Mouse (Mus musculus): ENCODE results near the gene Fam234b. TPM values are rescaled to one million over a fixed set of nuclear protein-coding genes. Genes with fewer than 3 reads are reported as not detected.

Fam234b gene
- polyA plus RNA-seq, 1 experiment from 2014 or later = 5.7 TPM

- Histone ChIP-seq H3K9ac (replicated peaks; ENCODE audit: low read depth) (no peak overlapping the region), H3K4me2 (replicated peaks; ENCODE audit: low read depth, low read length) (no peak overlapping the region), H3K27me3 (replicated peaks; ENCODE audit: insufficient read depth, low read length) (no peaks in the 10 kb centered on the region), H3K9me3 (ENCODE audit: low read length) (no peaks in the 10 kb centered on the region), H3K27ac (ENCODE audit: low read length) (no peak overlapping the region), H3K4me3 (ENCODE audit: low read depth, low read length) (no peak overlapping the region), H3K36me3 (ENCODE audit: insufficient read depth, low read length) (no peaks in the 10 kb centered on the region), H3K4me1 (ENCODE audit: insufficient read depth, low read depth, low read length) (no peaks in the 10 kb centered on the region)
- TF ChIP-seq EP300 (IDR thresholded peaks at IDR 0.05) = no peak
- TF ChIP-seq CTCF (IDR thresholded peaks at IDR 0.05) = no peak
- DNase-seq (ENCODE audit: low spot score) (no peak), ATAC-seq (no peak)
- 70% methylated on average over 8 of the region's 8 CpGs for WGBS
These were observed 41.2 kb upstream of the Fam234b start for GRCm38 (mm10) chr6:135156597-135156996.

DNA sequence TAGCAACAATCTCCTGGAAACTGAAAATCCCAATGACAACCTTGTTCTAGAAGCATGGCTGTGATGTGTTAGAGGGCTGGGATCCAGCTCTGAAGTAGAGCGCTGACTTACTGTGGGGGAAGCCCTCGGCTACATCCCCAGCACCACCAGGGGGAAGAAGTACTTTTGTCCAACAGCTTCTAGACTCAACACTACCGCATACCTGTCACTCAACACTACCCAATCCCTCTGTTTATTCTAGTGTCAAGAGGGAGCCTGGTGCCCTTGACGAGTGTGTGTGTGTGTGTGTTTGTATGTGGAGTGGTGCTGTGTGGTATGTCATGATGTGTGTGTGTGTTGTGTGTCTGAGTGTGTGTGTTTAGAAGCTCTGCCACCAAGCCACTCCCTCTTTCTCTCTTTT is 40.3 kb upstream of the Fam234b start:
- Histone ChIP-seq H3K9ac (replicated peaks; ENCODE audit: low read depth) (no peak overlapping the region), H3K4me3 (ENCODE audit: low read depth, low read length) (no peak overlapping the region), H3K27ac (ENCODE audit: low read length) (no peak overlapping the region), H3K4me2 (replicated peaks; ENCODE audit: low read depth, low read length) (no peak overlapping the region), H3K36me3 (ENCODE audit: insufficient read depth, low read length) (no peaks in the 10 kb centered on the region), H3K4me1 (ENCODE audit: insufficient read depth, low read depth, low read length) (no peaks in the 10 kb centered on the region), H3K27me3 (replicated peaks; ENCODE audit: insufficient read depth, low read length) (no peaks in the 10 kb centered on the region), H3K9me3 (ENCODE audit: low read length) (no peaks in the 10 kb centered on the region)
- ATAC-seq = peak; percentile 87
- peak; percentile 65 for DNase-seq (ENCODE audit: low spot score)
- WGBS = 29% methylated on average over 4 of the region's 4 CpGs
- TF ChIP-seq EP300 (IDR thresholded peaks at IDR 0.05) (peak; percentile 38; the same call in 1 of the 2 replicates), CTCF (IDR thresholded peaks at IDR 0.05) (peak; percentile 50)

GRCm38 (mm10) chr6:135158509-135158908 is 39.3 kb upstream of the Fam234b start:
- Histone ChIP-seq H3K4me2 (replicated peaks; ENCODE audit: low read depth, low read length) (no peak overlapping the region), H3K36me3 (ENCODE audit: insufficient read depth, low read length) (no peaks in the 10 kb centered on the region), H3K4me3 (ENCODE audit: low read depth, low read length) (no peak overlapping the region), H3K27ac (ENCODE audit: low read length) (no peak overlapping the region), H3K27me3 (replicated peaks; ENCODE audit: insufficient read depth, low read length) (no peaks in the 10 kb centered on the region), H3K4me1 (ENCODE audit: insufficient read depth, low read depth, low read length) (no peaks in the 10 kb centered on the region), H3K9ac (replicated peaks; ENCODE audit: low read depth) (no peak overlapping the region), H3K9me3 (ENCODE audit: low read length) (no peaks in the 10 kb centered on the region)
- no peak for DNase-seq (ENCODE audit: low spot score)
- 79% methylated on average over 4 of the region's 4 CpGs for WGBS
- TF ChIP-seq EP300 (IDR thresholded peaks at IDR 0.05) (no peak), CTCF (IDR thresholded peaks at IDR 0.05) (no peak)
- ATAC-seq = no peak

GRCm38 (mm10) chr6:135161356-135161755 is 36.4 kb upstream of the Fam234b start:
- Histone ChIP-seq H3K27ac (ENCODE audit: low read length) (no peak overlapping the region), H3K27me3 (replicated peaks; ENCODE audit: insufficient read depth, low read length) (no peaks in the 10 kb centered on the region), H3K9ac (replicated peaks; ENCODE audit: low read depth) (no peak overlapping the region), H3K4me2 (replicated peaks; ENCODE audit: low read depth, low read length) (no peak overlapping the region), H3K36me3 (ENCODE audit: insufficient read depth, low read length) (no peaks in the 10 kb centered on the region), H3K4me1 (ENCODE audit: insufficient read depth, low read depth, low read length) (no peaks in the 10 kb centered on the region), H3K4me3 (ENCODE audit: low read depth, low read length) (no peak overlapping the region), H3K9me3 (ENCODE audit: low read length) (no peaks in the 10 kb centered on the region)
- DNase-seq (ENCODE audit: low spot score) (peak; percentile 41), ATAC-seq (no peak)
- TF ChIP-seq EP300 (IDR thresholded peaks at IDR 0.05) (no peak), CTCF (IDR thresholded peaks at IDR 0.05) (no peak)
- 67% methylated on average over 4 of the region's 4 CpGs for WGBS

DNA sequence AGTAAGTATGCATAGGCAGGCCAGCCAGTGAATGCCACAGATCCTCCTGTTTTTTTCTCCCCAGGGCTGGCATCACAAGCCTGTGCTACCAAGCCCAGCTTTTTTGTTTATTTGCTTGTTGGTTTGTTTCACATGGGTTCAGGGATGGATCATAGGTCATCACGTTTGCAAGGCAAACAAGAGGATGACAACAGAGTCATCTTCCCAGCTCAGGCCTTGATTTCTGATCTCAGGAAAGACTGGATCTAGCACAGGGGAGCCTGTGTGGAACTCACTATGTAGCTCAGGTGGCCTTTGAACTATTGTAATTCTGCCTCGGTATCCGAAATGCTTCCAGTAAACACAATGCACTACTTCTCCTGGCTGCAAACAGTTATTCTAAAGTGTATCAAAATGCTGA is 35.5 kb upstream of the Fam234b start:
- 79% methylated on average over 3 of the region's 3 CpGs for WGBS
- no peak overlapping the region for H3K27ac ChIP-seq (ENCODE audit: low read length)
- ATAC-seq = no peak

GRCm38 (mm10) chr6:135162861-135163260 is 34.9 kb upstream of the Fam234b start:
- Histone ChIP-seq H3K9ac (replicated peaks; ENCODE audit: low read depth) (no peak overlapping the region), H3K4me1 (ENCODE audit: insufficient read depth, low read depth, low read length) (0 out of 2 replicates have a peak, but pooled peaks cover 3% of the 10 kb centered on the region), H3K9me3 (ENCODE audit: low read length) (no peaks in the 10 kb centered on the region), H3K4me2 (replicated peaks; ENCODE audit: low read depth, low read length) (no peak overlapping the region), H3K27ac (ENCODE audit: low read length) (no peak overlapping the region), H3K4me3 (ENCODE audit: low read depth, low read length) (no peak overlapping the region), H3K36me3 (ENCODE audit: insufficient read depth, low read length) (no peaks in the 10 kb centered on the region), H3K27me3 (replicated peaks; ENCODE audit: insufficient read depth, low read length) (no peaks in the 10 kb centered on the region)
- WGBS = 58% methylated on average over 4 of the region's 4 CpGs
- no peak for DNase-seq (ENCODE audit: low spot score)
- no peak for TF ChIP-seq CTCF (IDR thresholded peaks at IDR 0.05)
- TF ChIP-seq EP300 (IDR thresholded peaks at IDR 0.05) = no peak
- ATAC-seq = no peak

More for the DNA sequence above, 35.5 kb upstream of the Fam234b start:
- H3K9ac ChIP-seq (replicated peaks; ENCODE audit: low read depth) = no peak overlapping the region
- no peaks in the 10 kb centered on the region for H3K27me3 ChIP-seq (replicated peaks; ENCODE audit: insufficient read depth, low read length)
- no peak overlapping the region for H3K4me2 ChIP-seq (replicated peaks; ENCODE audit: low read depth, low read length)
- H3K9me3 ChIP-seq (ENCODE audit: low read length) = no peaks in the 10 kb centered on the region
- DNase-seq (ENCODE audit: low spot score) = no peak
- no peak for TF ChIP-seq CTCF (IDR thresholded peaks at IDR 0.05)
- TF ChIP-seq EP300 (IDR thresholded peaks at IDR 0.05) = no peak
- H3K4me1 ChIP-seq (ENCODE audit: insufficient read depth, low read depth, low read length) = 0 out of 2 replicates have a peak, but pooled peaks cover 2% of the 10 kb centered on the region
- no peaks in the 10 kb centered on the region for H3K36me3 ChIP-seq (ENCODE audit: insufficient read depth, low read length)
- H3K4me3 ChIP-seq (ENCODE audit: low read depth, low read length) = no peak overlapping the region

DNA sequence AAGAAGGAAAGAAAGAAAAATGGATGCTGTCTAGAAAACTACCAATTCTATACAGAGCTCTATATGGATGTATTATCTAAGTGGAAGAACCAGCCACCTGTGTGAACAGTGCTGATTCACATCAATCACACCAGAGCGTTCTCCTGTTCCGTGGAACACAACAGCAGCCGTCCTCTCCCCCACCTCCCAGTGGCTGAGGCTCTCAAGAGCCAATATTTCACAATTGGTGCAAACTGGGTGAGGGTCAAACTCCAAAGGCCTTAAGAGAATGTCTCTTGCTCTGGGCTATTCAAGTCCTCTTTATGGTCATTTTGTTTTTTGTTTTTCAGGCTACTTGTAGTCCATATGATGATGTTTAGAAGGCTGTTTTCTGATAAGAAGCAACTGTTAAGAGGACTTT is 32.6 kb upstream of the Fam234b start:
- no peaks in the 10 kb centered on the region for H3K27me3 ChIP-seq (replicated peaks; ENCODE audit: insufficient read depth, low read length)
- H3K9ac ChIP-seq (replicated peaks; ENCODE audit: low read depth) = no peak overlapping the region
- H3K4me1 ChIP-seq (ENCODE audit: insufficient read depth, low read depth, low read length) = peaks cover 7% of the 10 kb centered on the region; the same call in 1 of the 2 replicates
- DNase-seq (ENCODE audit: low spot score) (no peak), ATAC-seq (no peak)
- no peak overlapping the region for H3K4me3 ChIP-seq (ENCODE audit: low read depth, low read length)
- TF ChIP-seq CTCF (IDR thresholded peaks at IDR 0.05) (no peak), EP300 (IDR thresholded peaks at IDR 0.05) (no peak)
- H3K36me3 ChIP-seq (ENCODE audit: insufficient read depth, low read length) = no peaks in the 10 kb centered on the region
- 71% methylated on average over 3 of the region's 3 CpGs for WGBS
- no peak overlapping the region for H3K4me2 ChIP-seq (replicated peaks; ENCODE audit: low read depth, low read length)
- H3K27ac ChIP-seq (ENCODE audit: low read length) = no peak overlapping the region
- no peaks in the 10 kb centered on the region for H3K9me3 ChIP-seq (ENCODE audit: low read length)

Measured in lung, postnatal 0 days (tissue).